Mouse (Mus musculus) hindbrain, embryonic 14.5 days (tissue): ENCODE data around the gene Spred2. TPM values are rescaled to one million over a fixed set of nuclear protein-coding genes. Genes with fewer than 3 reads are reported as not detected.
"Not testable (repeated sequence)": the region's sequence is repeated elsewhere in the genome, so short reads cannot be mapped to it uniquely, and the experiment has no call there.

ENCODE experiments used
- ATAC-seq: fragments of 200-750 bp; cut with Nextera tagmentation; 2 replicates; pipeline ENCODE4 v1.8.0; 2017; ENCODE audit warnings: moderate number of reproducible peaks, mild to moderate bottlenecking, moderate TSS enrichment, moderate library complexity; ENCODE audit not compliant: low FRiP score
- DNase-seq: peaks from one replicate; pipeline ENCODE4 v3.0.0-alpha.2; 2015; ENCODE audit warnings: low spot score
- H3K27ac ChIP-seq: fragments of 300-500 bp; sonication (generic); 2 replicates; pipeline ENCODE4 v1.5.1; 2014; ENCODE audit warnings: mild to moderate bottlenecking, moderate library complexity
- H3K27me3 ChIP-seq: fragments of 300-500 bp; sonication (generic); 2 replicates; pipeline ENCODE4 v1.6.1; 2014; ENCODE audit warnings: mild to moderate bottlenecking, low read length, mixed read lengths; ENCODE audit not compliant: control insufficient read depth, insufficient read depth
- H3K36me3 ChIP-seq: fragments of 300-500 bp; sonication (generic); replicated peaks from 2 replicates; pipeline ENCODE4 v1.6.1; 2014; ENCODE audit not compliant: control insufficient read depth, insufficient read depth
- H3K4me1 ChIP-seq: fragments of 300-500 bp; sonication (generic); replicated peaks from 2 replicates; pipeline ENCODE4 v1.6.1; 2014; ENCODE audit warnings: antibody characterized with exemption, low read length, mixed read lengths; ENCODE audit not compliant: control insufficient read depth, insufficient read depth
- H3K4me2 ChIP-seq: fragments of 300-500 bp; sonication (generic); replicated peaks from 2 replicates; pipeline ENCODE4 v1.6.1; 2014; ENCODE audit warnings: mild to moderate bottlenecking, moderate library complexity
- H3K4me3 ChIP-seq: fragments of 300-500 bp; sonication (generic); replicated peaks from 2 replicates; pipeline ENCODE4 v1.5.1; 2014; ENCODE audit warnings: mild to moderate bottlenecking, low read length
- H3K9ac ChIP-seq: fragments of 300-500 bp; sonication (generic); 2 replicates; pipeline ENCODE4 v1.6.1; 2014
- H3K9me3 ChIP-seq: fragments of 300-500 bp; sonication (generic); 2 replicates; pipeline ENCODE4 v1.6.1; 2016; ENCODE audit warnings: low read length; ENCODE audit not compliant: control insufficient read depth
- WGBS: fragments of 180-500 bp; shearing (Covaris S2); extraction: QIAGEN DNeasy Blood & Tissue Kit; methylation state at CpG from one replicate; pipeline ENCODE4 v1.1.7; 2014; 5-methylcytosine and 5-hydroxymethylcytosine counted together
- polyA plus RNA-seq: library from polyadenylated mRNA; unstranded; fragments of >200 nt; fragmentation: Nextera tagmentation; extraction: Ambion mirVana; gene quantifications from 2 replicates; pipeline ENCODE4 v1.2.1, GENCODE M21; 2014

Spred2 gene
- polyA plus RNA-seq, 1 experiment from 2014 or later = 6.4 TPM

DNA sequence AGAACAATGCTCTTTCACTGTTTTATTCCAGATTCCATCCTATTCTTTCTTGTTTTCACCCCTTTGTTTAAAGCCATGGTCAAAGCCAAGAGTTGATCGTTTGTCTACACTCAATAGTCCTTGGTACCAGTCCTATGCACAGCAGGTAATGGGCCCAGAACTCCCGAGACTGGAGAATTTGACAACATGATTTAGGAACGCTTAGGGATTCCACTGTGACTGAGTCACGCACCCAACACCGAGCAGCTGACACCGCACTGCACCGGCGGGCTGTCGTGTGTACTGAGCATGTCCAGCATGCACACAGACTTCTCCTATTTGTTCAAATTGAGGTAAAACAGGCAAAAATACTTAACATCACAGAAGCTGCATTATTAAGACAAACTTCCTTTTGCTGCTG is 138.6 kb downstream of the Spred2 start:
- not testable (repeated sequence) for H3K9me3 ChIP-seq, H3K4me1 ChIP-seq, H3K4me3 ChIP-seq, H3K27me3 ChIP-seq, ATAC-seq, H3K4me2 ChIP-seq, H3K9ac ChIP-seq, H3K27ac ChIP-seq, DNase-seq
- 82% methylated on average over 9 of the region's 9 CpGs for WGBS
- peaks cover 57% of the 10 kb centered on the region for H3K36me3 ChIP-seq

DNA sequence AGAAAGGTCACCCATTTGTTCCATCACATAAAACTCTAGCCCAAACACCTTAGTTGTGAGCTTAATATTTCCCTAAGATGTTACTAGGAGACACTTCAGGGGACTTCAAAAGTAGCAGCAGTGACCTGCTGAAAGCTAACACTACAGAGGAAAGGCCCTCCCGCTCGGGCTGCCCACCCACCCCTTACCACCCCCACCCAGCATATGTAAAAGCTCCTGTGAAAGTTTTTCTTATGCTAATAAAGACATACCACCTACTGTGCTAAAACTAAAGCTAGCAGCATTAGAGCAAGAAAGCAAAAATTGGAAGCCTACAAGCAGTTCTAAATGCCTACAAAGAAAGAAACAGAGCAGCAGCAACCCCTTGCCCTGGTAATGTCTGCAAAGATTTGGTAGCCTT is 139.9 kb downstream of the Spred2 start:
- not testable (repeated sequence) for H3K9me3 ChIP-seq, ATAC-seq, H3K4me3 ChIP-seq, H3K4me2 ChIP-seq, H3K27ac ChIP-seq, H3K27me3 ChIP-seq, DNase-seq, H3K9ac ChIP-seq, H3K4me1 ChIP-seq
- H3K36me3 ChIP-seq = peaks cover 49% of the 10 kb centered on the region
- WGBS = 10% methylated on average over 2 of the region's 2 CpGs

DNA sequence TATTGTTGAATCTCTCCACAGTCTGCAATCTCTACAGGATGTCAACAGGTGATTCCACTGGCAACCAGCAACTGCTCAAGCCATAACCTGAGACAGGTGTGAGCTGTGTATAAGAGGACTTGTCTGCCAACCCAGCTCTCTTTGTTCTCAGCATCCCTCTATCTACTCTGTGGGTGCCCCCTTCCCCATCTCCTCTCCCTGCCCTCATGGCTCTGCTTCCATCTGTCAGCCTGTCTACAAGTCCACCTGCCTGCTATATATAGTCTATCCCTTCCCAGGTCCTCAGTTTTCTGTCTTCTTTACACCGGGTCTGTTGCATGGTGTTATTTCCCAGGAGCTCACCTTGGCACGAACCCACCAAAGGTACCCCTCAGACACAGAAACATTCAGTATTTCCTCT is 140.8 kb downstream of the Spred2 start:
- no peak overlapping the region for H3K4me2 ChIP-seq
- no peak overlapping the region for H3K27ac ChIP-seq
- no peak overlapping the region for H3K9ac ChIP-seq
- no peaks in the 10 kb centered on the region for H3K9me3 ChIP-seq
- ATAC-seq = no peak
- H3K36me3 ChIP-seq = peaks cover 51% of the 10 kb centered on the region
- 97% methylated on average over 2 of the region's 2 CpGs for WGBS
- DNase-seq = no peak
- no peaks in the 10 kb centered on the region for H3K4me1 ChIP-seq
- no peak overlapping the region for H3K4me3 ChIP-seq
- H3K27me3 ChIP-seq = no peaks in the 10 kb centered on the region

DNA sequence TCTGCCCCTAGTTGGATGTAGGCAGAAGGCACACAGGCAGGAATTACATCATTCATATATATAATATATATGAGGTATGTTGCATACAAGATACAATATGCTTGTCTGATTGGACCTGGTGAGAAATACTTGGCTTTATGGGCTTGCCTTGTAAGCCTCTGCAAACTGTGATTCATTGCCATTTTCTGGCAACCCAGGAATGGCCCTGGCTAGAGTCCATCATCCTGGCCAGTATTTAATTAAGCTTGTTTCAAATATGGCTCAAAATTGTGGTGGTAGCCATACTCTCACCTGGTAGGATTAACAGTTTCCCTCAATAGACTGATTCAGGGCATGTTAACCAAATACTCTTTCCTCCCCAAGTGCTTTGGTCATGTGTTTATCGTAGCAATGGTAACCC is 141.9 kb downstream of the Spred2 start:
- H3K9ac ChIP-seq = no peak overlapping the region
- no peak overlapping the region for H3K4me2 ChIP-seq
- H3K36me3 ChIP-seq = peaks cover 51% of the 10 kb centered on the region
- no peak for ATAC-seq
- no peaks in the 10 kb centered on the region for H3K9me3 ChIP-seq
- 87% methylated on average over 1 of the region's 1 CpGs for WGBS
- no peak overlapping the region for H3K27ac ChIP-seq
- H3K4me3 ChIP-seq = no peak overlapping the region
- no peak for DNase-seq
- no peaks in the 10 kb centered on the region for H3K4me1 ChIP-seq
- no peaks in the 10 kb centered on the region for H3K27me3 ChIP-seq

DNA sequence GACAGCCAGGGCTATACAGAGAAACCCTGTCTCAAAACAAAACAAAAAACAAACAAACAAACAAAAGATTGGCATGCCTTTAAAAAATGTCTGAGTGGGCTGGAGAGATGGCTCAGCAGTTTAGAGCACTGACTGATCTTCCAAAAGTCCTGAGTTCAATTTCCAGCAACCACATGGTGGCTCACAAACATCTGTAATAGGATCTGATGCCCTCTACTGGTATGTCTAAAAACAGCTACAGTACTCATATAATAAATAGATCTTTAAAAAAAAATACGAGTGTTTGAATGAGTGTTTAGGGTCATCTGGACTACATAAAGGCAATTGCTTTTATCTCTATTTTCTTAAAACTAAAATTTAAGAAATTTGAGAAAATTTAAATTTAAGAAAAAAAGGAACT is 143.3 kb downstream of the Spred2 start:
- no peak overlapping the region for H3K9ac ChIP-seq
- no peaks in the 10 kb centered on the region for H3K27me3 ChIP-seq
- H3K36me3 ChIP-seq = peaks cover 58% of the 10 kb centered on the region
- no peak overlapping the region for H3K4me2 ChIP-seq
- WGBS = 64% methylated on average over 1 of the region's 1 CpGs
- H3K27ac ChIP-seq = no peak overlapping the region
- H3K9me3 ChIP-seq = no peaks in the 10 kb centered on the region
- H3K4me3 ChIP-seq = no peak overlapping the region
- no peak for DNase-seq
- no peaks in the 10 kb centered on the region for H3K4me1 ChIP-seq
- ATAC-seq = no peak

DNA sequence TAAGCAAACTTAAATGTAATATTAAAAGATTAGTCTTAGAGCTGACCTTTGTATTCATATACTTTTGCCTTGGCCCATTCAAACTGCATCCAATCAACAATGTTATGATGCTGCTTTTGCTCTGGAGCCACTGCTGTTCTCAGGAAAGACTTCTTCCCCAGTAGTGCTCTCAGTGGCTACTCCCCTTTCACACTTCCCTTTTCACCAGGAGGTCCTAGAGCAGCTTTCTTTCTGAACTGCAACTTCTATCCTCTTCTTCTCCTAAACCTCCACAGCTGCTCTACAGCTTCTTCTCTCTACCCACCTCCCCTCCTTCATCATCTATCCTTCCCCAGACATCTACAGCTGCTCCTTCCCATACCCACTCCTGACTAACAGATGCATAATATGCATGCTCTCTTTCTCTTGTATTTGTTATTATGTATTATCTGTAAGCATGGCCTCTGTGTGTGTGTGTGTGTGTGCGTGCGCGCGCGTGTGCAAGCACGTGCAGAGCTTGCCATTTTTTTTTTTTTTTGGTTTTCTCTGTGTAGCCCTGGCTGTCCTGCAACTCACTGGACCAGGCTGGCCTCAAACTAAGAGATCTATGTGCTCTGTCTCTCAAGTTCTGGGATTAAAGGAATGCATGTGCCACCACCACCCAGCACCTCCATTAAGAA is 144.3 kb downstream of the Spred2 start:
- DNase-seq (no peak), ATAC-seq (no peak)
- no peaks in the 10 kb centered on the region for H3K4me1 ChIP-seq
- no peak overlapping the region for H3K4me3 ChIP-seq
- no peak overlapping the region for H3K27ac ChIP-seq
- WGBS = 95% methylated on average over 6 of the region's 6 CpGs
- peaks cover 64% of the 10 kb centered on the region for H3K36me3 ChIP-seq
- H3K9me3 ChIP-seq = no peaks in the 10 kb centered on the region
- no peak overlapping the region for H3K9ac ChIP-seq
- H3K27me3 ChIP-seq = no peaks in the 10 kb centered on the region
- H3K4me2 ChIP-seq = no peak overlapping the region

DNA sequence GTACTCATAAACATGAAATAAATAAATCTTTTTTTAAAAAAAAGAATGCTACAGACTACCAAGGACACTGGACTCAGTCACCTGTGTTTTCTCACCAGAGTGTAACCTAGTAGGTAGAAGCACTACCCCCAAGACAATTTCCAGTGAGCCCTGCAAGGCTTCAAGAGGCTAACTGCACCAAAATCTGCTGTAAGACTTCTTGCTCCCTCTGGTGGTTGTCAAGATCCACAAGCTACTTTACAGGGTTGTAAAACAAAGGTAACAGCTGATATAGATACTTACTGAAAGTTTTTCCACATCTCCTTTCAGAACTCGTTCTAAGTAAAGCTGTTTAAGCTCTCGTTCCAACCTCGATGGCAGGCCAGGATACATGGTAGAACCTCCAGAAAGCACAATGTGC is 148.0 kb downstream of the Spred2 start:
- Histone ChIP-seq H3K4me1 (no peaks in the 10 kb centered on the region), H3K4me2 (no peak overlapping the region), H3K36me3 (peaks cover 74% of the 10 kb centered on the region), H3K9me3 (no peaks in the 10 kb centered on the region), H3K27me3 (no peaks in the 10 kb centered on the region), H3K4me3 (no peak overlapping the region), H3K9ac (no peak overlapping the region), H3K27ac (no peak overlapping the region)
- 89% methylated on average over 3 of the region's 3 CpGs for WGBS
- DNase-seq = peak; percentile 67
- 0 out of 2 replicates have a peak, but pooled peaks have one; percentile 37 for ATAC-seq

DNA sequence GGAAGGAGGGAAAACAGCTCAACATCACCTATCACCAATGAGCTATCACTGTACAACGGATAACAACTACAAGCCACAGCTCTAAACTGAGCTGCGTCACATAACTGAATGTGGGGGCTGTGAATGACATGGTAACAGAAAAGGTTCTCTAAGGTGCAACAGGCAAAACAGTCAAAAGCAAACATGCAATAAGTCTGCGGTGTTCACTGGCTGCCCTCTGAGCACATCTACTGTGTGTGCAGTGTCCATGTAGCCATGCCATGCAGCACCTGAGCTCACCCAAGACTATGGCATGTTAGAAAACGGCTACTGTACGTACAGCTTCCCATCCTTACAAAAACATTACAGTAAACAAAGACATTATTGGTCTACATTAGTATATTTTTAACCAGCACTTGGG is 148.7 kb downstream of the Spred2 start:
- no peaks in the 10 kb centered on the region for H3K9me3 ChIP-seq
- DNase-seq = no peak
- no peak overlapping the region for H3K4me3 ChIP-seq
- ATAC-seq = no peak
- H3K4me2 ChIP-seq = no peak overlapping the region
- no peak overlapping the region for H3K9ac ChIP-seq
- no peaks in the 10 kb centered on the region for H3K27me3 ChIP-seq
- peaks cover 79% of the 10 kb centered on the region for H3K36me3 ChIP-seq
- WGBS = 97% methylated on average over 5 of the region's 5 CpGs
- no peak overlapping the region for H3K27ac ChIP-seq
- no peaks in the 10 kb centered on the region for H3K4me1 ChIP-seq
